13 mouse cellular contexts compared by ENCODE assay signal in the genomic region with DNA sequence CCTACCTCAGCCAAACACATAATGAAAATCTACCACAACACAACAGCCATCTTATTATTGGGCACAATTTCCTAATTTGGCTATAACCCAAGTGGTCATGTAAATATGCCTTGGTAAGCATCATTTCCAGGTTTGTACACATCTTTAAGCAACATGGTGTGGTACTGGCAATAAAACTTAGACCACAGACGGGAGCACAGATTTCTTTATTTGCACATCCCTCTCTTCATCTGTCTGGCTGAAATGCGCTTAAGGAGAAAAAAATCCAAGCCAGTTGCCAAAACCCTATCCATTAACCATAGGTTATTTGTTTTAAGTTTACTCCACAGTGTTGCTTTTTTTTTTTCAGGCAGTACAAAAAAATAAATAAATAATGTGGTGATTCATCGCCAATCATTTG.
DNase-seq lines count a peak whose midpoint lies in the region.
"Had no signal": no experiment of that assay in that cellular context is flagged by ENCODE, and none has a peak within 500 bp of the region (broad histone marks: within the 10 kb centered on the region; RNA-seq: fewer than 3 reads in every experiment).

No protein-coding gene starts in this region.

- peak; percentile 19 for DNase-seq in layer of hippocampus, adult 11-12 months (ENCODE audit: low spot score)
- no peak for DNase-seq in layer of hippocampus, postnatal 10 days (ENCODE audit: low spot score in 2 of 2)
- DNase-seq in brain, adult 2 months (ENCODE audit: low read depth, low spot score), result peak; percentile 36
- DNase-seq in brain, embryonic 18.5 days (ENCODE audit: low read depth, low spot score), result peak; percentile 22
- DNase-seq in layer of hippocampus, adult 9-10 months (ENCODE audit: low spot score), result peak; percentile 35
- no peak for DNase-seq in urinary bladder, postnatal 14 days (ENCODE audit: low spot score)
- DNase-seq in adrenal gland, adult 2 months, result no peak
- DNase-seq: adrenal gland, postnatal 10 days; cerebellum, adult 2 months; cerebellum, postnatal 14 days; gastrocnemius, postnatal 36 days; heart, postnatal 10 days; heart, postnatal 4 days had no signal

Comparison
In these comparisons a context has a peak if more than half of its experiments do, and no peak if none do; other contexts are left out.
1. DNase-seq: peak in layer of hippocampus, adult 11-12 months (single experiment), brain, adult 2 months (single experiment), brain, embryonic 18.5 days (single experiment) and layer of hippocampus, adult 9-10 months (single experiment); none in layer of hippocampus, postnatal 10 days (0 of 2), urinary bladder, postnatal 14 days (single experiment) and adrenal gland, adult 2 months (single experiment).